Mouse (Mus musculus) hindbrain, postnatal 0 days (tissue): Measurements from ENCODE around the gene Selenof. TPM values are rescaled to one million over a fixed set of nuclear protein-coding genes. Genes with fewer than 3 reads are reported as not detected.

Source experiments
- ATAC-seq: fragments of 200-750 bp; cut with Nextera tagmentation; 2 replicates; pipeline ENCODE4 v1.8.0; 2017; ENCODE audit warnings: mild to moderate bottlenecking, moderate TSS enrichment, moderate library complexity
- DNase-seq: peaks from one replicate; pipeline ENCODE4 v3.0.0-alpha.2; 2015; ENCODE audit warnings: low spot score
- H3K27ac ChIP-seq: fragments of 300-500 bp; sonication (generic); 2 replicates; pipeline ENCODE4 v1.5.1; 2014; ENCODE audit warnings: mild to moderate bottlenecking
- H3K27me3 ChIP-seq: fragments of 300-500 bp; sonication (generic); 2 replicates; pipeline ENCODE4 v1.6.1; 2014; ENCODE audit warnings: low read length, mixed read lengths; ENCODE audit not compliant: insufficient read depth
- H3K36me3 ChIP-seq: fragments of 300-500 bp; sonication (generic); 2 replicates; pipeline ENCODE4 v1.6.1; 2014; ENCODE audit warnings: low read length, mixed read lengths; ENCODE audit not compliant: insufficient read depth
- H3K4me1 ChIP-seq: fragments of 300-500 bp; sonication (generic); 2 replicates; pipeline ENCODE4 v1.6.1; 2014; ENCODE audit warnings: antibody characterized with exemption, low read length, mixed read lengths; ENCODE audit not compliant: insufficient read depth
- H3K4me2 ChIP-seq: fragments of 300-500 bp; sonication (generic); 2 replicates; pipeline ENCODE4 v1.6.1; 2014; ENCODE audit warnings: low read depth, mild to moderate bottlenecking, low read length, moderate library complexity, mixed read lengths
- H3K4me3 ChIP-seq: fragments of 300-500 bp; sonication (generic); 2 replicates; pipeline ENCODE4 v1.5.1; 2014; ENCODE audit warnings: low read length
- H3K9ac ChIP-seq: fragments of 300-500 bp; sonication (generic); replicated peaks from 2 replicates; pipeline ENCODE4 v1.6.1; 2014; ENCODE audit warnings: mild to moderate bottlenecking, low read length, moderate library complexity, mixed read lengths
- H3K9me3 ChIP-seq: fragments of 300-500 bp; sonication (generic); 2 replicates; pipeline ENCODE4 v1.6.1; 2016; ENCODE audit warnings: low read length, mixed read lengths
- CTCF ChIP-seq: IDR thresholded peaks from 2 replicates; pipeline ENCODE4 v1.5.1; 2016; ENCODE audit warnings: antibody characterized with exemption, control low read depth, low read depth
- WGBS: fragments of 180-500 bp; shearing (Covaris S2); extraction: QIAGEN DNeasy Blood & Tissue Kit; methylation state at CpG from one replicate; pipeline ENCODE4 v1.1.7; 2014; 5-methylcytosine and 5-hydroxymethylcytosine counted together
- polyA plus RNA-seq: library from polyadenylated mRNA; unstranded; fragments of >200 nt; fragmentation: Nextera tagmentation; extraction: Ambion mirVana; gene quantifications from 2 replicates; pipeline ENCODE4 v1.2.1, GENCODE M21; 2015
- total RNA-seq: library from RNA; depleted of rRNA; stranded (reverse); fragments of >200 nt; gene quantifications from 2 replicates; pipeline ENCODE4 v1.2.3, GENCODE M21; 2014

Gene Selenof
- total and polyA plus RNA-seq, 2 experiments from 2014 or later, result 210 to 686 TPM

- WGBS, result 74% methylated on average over 5 of the region's 5 CpGs
- Histone ChIP-seq H3K27me3 (no peaks in the 10 kb centered on the region), H3K4me1 (no peaks in the 10 kb centered on the region), H3K4me3 (no peak overlapping the region), H3K36me3 (peaks cover under 1% of the 10 kb centered on the region; the same call in 1 of the 2 replicates), H3K9ac (no peak overlapping the region), H3K4me2 (no peak overlapping the region), H3K27ac (no peak overlapping the region), H3K9me3 (no peaks in the 10 kb centered on the region)
- TF ChIP-seq CTCF, result no peak
- no peak for ATAC-seq
- DNase-seq, result no peak
Observed at GRCm38 (mm10) chr3:144583789-144584188, 13.7 kb downstream of the Selenof start.

DNA sequence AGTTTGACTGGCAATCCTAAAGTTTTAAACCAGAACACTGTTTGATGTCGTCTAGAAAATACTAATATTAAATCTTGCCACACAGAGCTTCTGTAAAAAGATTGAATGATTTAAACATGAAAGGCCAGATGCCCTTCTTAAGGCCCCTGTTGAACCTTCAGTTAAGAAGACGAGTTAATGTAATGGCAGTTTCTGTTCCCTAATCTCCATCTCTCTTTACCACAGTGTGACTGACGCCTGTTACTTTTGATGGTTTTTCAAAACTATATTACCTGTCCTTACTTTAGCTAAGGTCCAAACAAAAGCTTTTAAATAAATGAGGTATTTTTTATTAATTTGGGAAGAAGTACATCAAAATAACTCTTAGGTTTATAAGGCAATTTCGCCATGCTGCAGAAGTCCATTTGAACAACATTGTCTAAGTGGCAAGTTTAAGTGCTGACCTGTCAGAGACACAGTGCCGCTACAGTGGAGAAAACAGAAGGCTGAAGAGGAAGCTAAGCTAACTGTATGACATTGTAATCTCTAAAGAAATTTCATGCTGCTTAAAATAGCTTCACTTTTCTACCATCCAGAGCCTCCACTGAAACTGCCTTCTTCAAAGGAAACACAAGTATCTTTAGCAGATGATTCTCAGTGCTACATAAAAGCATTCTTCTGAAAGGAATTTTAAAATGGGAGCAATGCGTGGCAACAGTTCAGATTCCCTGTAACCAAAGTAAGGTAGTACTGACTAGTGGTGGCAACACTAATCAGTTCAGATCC is 14.9 kb downstream of the Selenof start:
- ATAC-seq, result no peak

GRCm38 (mm10) chr3:144586731-144587130 is 16.6 kb downstream of the Selenof start:
- DNase-seq (no peak), ATAC-seq (no peak)
- WGBS, result 69% methylated on average over 7 of the region's 7 CpGs

More for the DNA sequence above, 14.9 kb downstream of the Selenof start:
- no peak overlapping the region for H3K4me3 ChIP-seq
- TF ChIP-seq CTCF, result no peak
- H3K27ac ChIP-seq, result no peak overlapping the region
- DNase-seq, result no peak
- no peak overlapping the region for H3K4me2 ChIP-seq
- no peaks in the 10 kb centered on the region for H3K27me3 ChIP-seq
- WGBS, result 89% methylated on average over 6 of the region's 6 CpGs
- H3K9ac ChIP-seq, result no peak overlapping the region
- H3K4me1 ChIP-seq, result no peaks in the 10 kb centered on the region
- H3K36me3 ChIP-seq, result no peaks in the 10 kb centered on the region; the same call in 1 of the 2 replicates
- no peaks in the 10 kb centered on the region for H3K9me3 ChIP-seq

DNA sequence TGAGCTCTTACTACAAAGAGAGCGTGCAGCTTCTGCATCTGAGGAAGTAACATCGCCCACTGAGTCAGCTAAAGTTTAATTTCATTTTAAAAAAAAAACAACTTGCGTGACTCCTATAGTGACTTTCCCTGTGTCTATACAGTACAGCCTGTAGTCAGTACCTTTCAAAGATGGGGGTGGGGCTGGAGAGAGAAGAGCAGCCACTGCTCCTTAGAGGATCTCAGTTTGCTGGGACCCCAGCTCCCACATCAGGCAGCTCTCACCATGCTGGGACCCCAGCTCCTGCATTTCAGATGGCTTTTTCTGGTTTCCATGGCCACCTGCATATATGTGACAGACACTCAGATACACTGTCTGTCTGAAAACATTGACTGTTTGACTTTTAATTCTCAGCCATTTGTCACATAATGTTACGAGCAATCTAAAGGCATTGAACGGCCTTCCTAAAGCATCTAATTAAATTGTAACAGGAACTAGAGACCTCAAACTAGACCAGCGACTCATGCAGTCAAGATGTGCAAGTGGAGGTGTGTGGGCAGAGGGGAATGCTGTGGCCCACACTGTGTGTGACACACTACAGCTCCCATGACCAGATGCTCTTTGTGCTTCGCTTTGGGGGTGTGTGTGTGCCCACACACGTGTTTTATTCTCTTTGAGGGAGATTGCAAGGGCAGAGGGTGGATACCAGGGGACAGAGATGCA is 19.2 kb downstream of the Selenof start:
- H3K9me3 ChIP-seq, result no peaks in the 10 kb centered on the region
- no peak for TF ChIP-seq CTCF
- H3K9ac ChIP-seq, result no peak overlapping the region
- peaks cover 5% of the 10 kb centered on the region; the same call in 1 of the 2 replicates for H3K36me3 ChIP-seq
- DNase-seq, result no peak
- H3K27ac ChIP-seq, result no peak overlapping the region
- no peaks in the 10 kb centered on the region for H3K4me1 ChIP-seq
- no peak for ATAC-seq
- 74% methylated on average over 8 of the region's 8 CpGs for WGBS
- no peak overlapping the region for H3K4me3 ChIP-seq
- H3K27me3 ChIP-seq, result no peaks in the 10 kb centered on the region
- no peak overlapping the region for H3K4me2 ChIP-seq

More at GRCm38 (mm10) chr3:144586731-144587130, 16.6 kb downstream of the Selenof start:
- TF ChIP-seq CTCF, result no peak
- Histone ChIP-seq H3K9ac (no peak overlapping the region), H3K36me3 (peaks cover 5% of the 10 kb centered on the region; the same call in 1 of the 2 replicates), H3K27me3 (no peaks in the 10 kb centered on the region), H3K4me3 (no peak overlapping the region), H3K4me1 (no peaks in the 10 kb centered on the region), H3K27ac (peak overlapping the region; percentile 17; the same call in 1 of the 2 replicates), H3K9me3 (no peaks in the 10 kb centered on the region), H3K4me2 (no peak overlapping the region)

DNA sequence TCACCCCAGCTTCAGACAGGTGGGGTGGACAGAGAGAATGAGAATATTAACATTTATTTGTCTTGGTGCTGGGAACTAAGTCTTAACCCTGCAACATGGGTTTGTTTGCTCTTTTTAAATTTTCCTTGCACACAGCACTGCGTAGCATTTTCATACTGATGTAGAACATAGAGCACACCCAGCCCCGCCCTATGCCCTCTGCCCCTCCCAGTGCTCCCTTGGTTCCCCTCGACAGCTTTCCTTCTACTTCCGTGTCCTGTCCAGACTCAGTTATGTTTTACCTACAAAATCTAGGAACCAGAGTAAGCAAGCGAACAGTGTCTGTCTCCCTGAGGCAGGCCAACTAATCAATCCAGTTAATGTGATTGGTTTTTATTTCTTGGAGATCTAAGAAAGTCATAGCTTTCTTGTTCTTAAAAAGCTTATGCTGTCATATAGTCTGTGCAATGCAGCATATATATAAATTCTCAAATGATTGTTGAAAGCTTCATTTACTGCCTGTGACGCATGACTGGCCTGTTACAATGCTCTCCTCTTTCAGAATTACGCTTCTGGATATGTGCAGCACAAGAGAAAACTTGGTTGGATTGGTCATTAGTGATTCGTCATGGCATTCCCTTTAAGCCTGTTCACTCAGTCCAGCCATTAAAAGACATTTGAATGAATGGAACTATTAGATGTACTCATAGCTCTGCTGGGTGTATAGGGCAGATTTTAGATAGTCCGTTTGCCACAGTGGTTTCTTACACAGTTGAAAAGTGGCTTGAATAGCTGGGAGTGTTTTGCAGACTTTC is 23.1 kb downstream of the Selenof start:
- H3K36me3 ChIP-seq, result peaks cover 11% of the 10 kb centered on the region; the same call in 1 of the 2 replicates
- 71% methylated on average over 9 of the region's 9 CpGs for WGBS
- H3K9ac ChIP-seq, result no peak overlapping the region
- H3K4me1 ChIP-seq, result no peaks in the 10 kb centered on the region
- H3K27ac ChIP-seq, result no peak overlapping the region
- no peak for TF ChIP-seq CTCF
- no peaks in the 10 kb centered on the region for H3K9me3 ChIP-seq
- no peaks in the 10 kb centered on the region for H3K27me3 ChIP-seq
- H3K4me3 ChIP-seq, result no peak overlapping the region
- ATAC-seq, result no peak
- no peak for DNase-seq
- no peak overlapping the region for H3K4me2 ChIP-seq

DNA sequence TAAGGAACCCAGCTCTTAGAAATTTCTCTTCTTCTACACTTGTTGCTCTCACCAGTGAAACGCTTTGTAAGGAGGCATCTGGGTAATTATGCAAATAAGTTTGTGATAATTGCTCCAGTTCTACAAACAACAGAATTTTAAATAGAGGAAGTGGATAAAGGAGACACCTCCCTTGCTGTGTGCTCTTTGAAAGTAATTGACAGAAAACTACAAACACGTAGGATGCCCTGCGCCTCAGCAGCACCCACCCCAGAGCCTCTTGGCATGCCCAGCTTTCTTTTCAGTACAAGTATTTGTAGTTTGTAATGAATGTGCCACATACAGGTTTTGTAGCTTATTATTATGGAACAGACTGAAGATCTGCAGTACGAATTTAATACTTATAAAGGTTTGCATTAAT is 27.0 kb downstream of the Selenof start:
- H3K4me1 ChIP-seq, result no peaks in the 10 kb centered on the region
- no peak overlapping the region for H3K4me3 ChIP-seq
- DNase-seq (no peak), ATAC-seq (no peak; the same call in 1 of the 2 replicates)
- H3K27me3 ChIP-seq, result no peaks in the 10 kb centered on the region
- H3K36me3 ChIP-seq, result peaks cover 5% of the 10 kb centered on the region; the same call in 1 of the 2 replicates
- H3K9ac ChIP-seq, result no peak overlapping the region
- WGBS, result 51% methylated on average over 4 of the region's 4 CpGs
- H3K27ac ChIP-seq, result no peak overlapping the region
- no peak overlapping the region for H3K4me2 ChIP-seq
- no peak for TF ChIP-seq CTCF
- H3K9me3 ChIP-seq, result no peaks in the 10 kb centered on the region
